Mouse (Mus musculus) liver, embryonic 14.5 days (tissue): ENCODE results near the gene Adssl1.
A peak's percentile ranks its signal among the peaks of the same experiment; 100 is the strongest.

Experiments
- CTCF ChIP-seq: IDR thresholded peaks from 2 replicates; pipeline ENCODE4 v1.5.1; 2016; ENCODE audit warnings: antibody characterized with exemption, low read depth, control low read depth
- EP300 ChIP-seq: IDR thresholded peaks from 2 replicates; pipeline ENCODE4 v1.6.1; 2016; ENCODE audit warnings: antibody characterized with exemption, low read depth

DNA sequence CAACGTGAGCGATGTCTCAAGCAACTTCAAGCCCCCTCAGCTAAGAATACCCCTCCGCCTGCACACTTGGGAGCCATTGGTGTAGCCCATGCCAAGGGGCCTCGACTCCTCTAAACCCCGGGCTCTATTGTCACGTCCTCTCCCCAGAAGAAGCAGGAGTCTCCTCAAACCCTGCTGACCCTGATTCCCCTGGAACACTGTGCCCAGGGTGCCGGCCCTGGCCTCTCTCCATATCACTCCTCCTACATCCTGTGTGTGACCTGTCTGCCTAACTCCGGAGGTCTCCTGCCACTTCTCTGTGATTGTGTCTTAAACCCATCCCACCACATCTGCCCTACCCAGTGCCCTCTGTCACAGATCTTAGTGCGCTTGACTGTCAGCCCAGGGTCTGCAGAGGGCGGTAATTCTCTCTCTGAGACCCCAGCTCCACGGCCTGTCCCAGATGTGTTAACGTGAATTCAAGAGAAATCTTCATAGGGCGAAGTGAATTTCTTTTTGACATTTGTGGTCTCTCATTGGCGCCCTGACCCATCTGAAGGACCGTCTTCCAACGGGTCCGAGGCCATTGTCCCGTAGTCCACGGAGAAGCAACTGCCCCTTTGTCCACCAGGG is 58.2 kb downstream of the Adssl1 start:
- TF ChIP-seq CTCF = 0 out of 2 replicates have a peak, but pooled peaks have one; percentile 12
- no peak for TF ChIP-seq EP300
